Mouse (Mus musculus): ENCODE results near the gene L3mbtl4.

- no peak for TF ChIP-seq MAFK (IDR thresholded peaks at IDR 0.05; ENCODE audit: insufficient read depth, low read depth, low read length)
- TF ChIP-seq CHD2 (IDR thresholded peaks at IDR 0.05; ENCODE audit: low read depth, low read length): no peak
- TF ChIP-seq ZC3H11A (IDR thresholded peaks at IDR 0.05; ENCODE audit: borderline replicate concordance, low read depth, low read length): no peak
- no peak for TF ChIP-seq ZNF384 (IDR thresholded peaks at IDR 0.05; ENCODE audit: low read depth, low read length)
- TF ChIP-seq HCFC1 (IDR thresholded peaks at IDR 0.05; ENCODE audit: borderline replicate concordance, insufficient read depth, low read length): no peak
These were observed 18.2 kb downstream of the L3mbtl4 start for GRCm38 (mm10) chr17:68291713-68292364.

Data from ES-E14 (cell line).